Mouse (Mus musculus): ENCODE data around the gene Immp2l.
A peak's percentile ranks its signal among the peaks of the same experiment; 100 is the strongest.

Immp2l gene

DNA sequence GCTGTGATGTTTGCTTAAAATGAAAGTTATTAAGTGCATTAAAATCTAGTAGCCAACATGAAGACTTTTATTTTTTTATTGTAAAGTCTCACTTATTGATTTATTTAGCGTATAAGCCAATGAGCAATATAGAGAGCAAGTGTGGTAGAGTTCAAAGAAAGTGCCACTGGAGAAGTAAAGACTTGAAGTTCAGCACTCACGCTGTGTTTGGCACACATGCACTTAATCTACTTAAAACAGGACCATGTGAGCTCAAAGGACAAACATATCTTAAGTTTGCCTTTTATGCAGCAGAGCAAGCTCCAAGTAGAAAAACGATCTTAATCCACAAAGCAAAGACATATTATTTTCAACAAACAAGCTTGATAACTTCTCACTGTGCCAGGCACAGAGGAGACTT lies 533.9 kb downstream of the Immp2l start:
- DNase-seq: no peak

DNA sequence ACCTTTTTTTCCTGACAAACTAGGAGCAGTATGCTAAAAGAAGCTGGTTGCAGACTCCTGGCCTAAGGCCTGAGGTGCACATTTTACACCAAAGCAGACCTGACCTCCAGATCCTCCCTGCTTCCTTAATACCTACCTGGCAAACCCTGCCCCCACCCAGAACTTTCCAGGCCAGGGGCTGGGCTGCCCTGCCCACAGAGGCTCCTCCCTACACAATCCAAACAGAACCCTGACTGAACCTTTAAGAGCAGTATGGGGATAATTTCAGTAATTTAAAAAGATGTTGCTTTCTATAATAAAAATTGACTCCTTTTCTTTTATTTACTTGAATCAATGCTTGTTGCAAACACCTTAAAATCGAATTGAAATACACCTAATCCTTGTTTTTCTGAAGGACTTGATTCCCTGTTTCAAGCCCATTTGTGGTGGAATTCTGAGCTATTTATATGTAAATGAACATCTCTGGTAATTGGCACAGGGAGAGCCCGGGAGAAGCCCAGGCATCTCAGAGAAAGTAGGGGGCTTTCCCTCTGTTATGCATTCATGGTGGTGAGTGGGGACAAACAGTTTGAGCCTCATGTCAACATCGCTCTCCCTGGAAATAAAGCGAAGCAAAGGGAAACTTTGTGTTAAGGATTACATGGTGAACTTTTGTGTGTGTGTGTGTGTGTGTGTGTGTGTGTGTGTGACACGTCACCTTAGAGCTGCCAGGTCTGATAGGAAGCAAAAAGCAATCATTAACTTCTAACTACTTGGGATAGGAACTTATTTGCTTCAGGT lies 535.3 kb downstream of the Immp2l start:
- no peak for DNase-seq

DNA sequence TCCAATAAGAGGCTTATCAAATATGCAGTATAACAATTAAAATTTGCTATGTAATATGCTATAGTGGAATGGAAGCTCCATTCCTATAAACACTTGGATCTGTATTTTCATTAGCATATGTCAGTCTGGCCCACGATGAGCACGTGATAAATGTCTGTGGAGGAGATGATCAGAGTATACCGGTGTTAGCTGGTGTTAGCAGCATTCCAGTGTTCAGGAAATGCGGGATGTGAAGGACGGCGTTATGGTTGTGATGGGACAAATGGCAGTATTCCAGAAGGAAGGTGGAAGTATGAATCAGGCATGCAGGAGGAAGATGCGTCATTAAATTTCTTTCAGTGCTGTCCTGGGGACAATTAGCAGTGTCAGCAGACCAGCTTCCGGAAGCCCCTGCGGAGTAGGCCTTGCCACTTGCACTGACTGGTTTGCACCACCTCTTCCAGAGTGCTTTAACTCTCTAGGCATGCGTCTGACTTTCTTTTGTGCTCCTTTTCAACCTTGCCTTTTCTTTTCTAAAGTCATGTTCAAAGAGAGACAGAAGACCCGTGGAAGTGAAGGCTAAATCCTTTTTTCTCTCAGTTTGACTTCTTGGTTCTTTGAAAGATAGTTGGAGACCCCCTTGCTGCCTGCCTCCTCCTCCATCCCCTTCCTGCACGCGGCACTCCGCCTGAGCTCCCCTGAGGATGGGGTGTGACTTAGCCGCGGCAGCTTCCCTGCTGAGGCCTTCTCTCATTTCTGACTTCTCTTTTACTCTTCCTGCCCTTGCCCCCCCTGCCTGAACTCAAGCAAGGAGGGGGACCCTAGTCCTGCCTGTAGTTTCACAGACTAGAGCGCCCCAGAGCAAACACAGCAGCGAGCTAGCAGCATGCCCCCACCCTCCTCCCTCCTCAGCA lies 541.9 kb downstream of the Immp2l start:
- peak; percentile 23 for DNase-seq

DNA sequence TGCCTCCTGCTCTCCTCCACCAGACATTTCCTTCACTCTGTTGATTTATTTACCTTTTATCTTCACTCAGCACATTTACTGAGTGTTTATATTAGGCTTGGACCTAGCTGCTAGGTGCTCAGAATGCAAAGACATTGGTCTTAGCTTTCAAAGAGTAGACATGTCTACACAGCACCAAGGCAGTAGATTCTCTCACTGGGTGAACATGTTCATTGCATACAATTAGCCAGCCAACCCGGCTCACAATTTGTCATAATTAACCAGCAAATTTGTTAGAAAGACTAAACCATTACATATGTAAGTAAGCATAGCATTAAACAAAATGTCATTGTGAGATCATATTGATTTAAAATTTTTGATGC lies 542.5 kb downstream of the Immp2l start:
- no peak for DNase-seq

DNA sequence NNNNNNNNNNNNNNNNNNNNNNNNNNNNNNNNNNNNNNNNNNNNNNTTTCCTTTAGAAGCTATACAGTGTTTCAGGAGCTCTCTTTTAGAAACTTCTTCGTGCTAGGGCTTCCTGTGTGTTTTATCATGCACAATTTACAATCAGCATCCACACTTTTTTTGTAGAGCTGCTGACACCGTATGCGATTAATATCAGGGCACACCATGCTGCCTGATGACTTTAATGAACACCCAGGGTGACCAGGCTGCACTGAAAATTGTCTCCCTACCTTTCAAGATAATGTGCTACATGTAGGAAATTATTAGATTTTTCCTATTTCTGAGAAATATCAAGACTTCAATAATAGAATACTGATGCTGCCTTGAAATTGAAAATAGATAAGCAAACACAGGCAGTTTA lies 549.9 kb downstream of the Immp2l start:
- DNase-seq: peak; percentile 9

DNA sequence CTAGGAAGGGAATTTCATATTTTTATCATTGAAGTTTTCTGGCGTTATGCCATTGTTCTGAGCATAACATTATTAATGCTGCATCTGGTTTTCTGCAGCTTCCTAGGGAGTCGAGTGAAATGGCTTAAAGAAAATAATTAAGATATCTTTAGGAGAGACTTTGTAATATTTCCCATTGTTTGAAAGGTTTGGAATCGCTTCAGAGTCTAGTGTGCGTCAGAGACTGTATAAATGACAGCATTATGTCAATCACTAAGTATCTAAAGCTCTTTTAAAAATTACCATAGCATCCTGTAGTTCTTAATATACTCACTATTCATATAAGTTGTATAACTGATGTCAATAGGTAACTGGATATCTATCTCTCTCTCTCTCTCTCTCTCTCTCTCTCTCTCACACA lies 551.3 kb downstream of the Immp2l start:
- no peak for DNase-seq

- DNase-seq: no peak
These were observed 569.5 kb downstream of the Immp2l start for GRCm38 (mm10) chr12:41593401-41593800.

- no peak for DNase-seq
These were observed 570.1 kb downstream of the Immp2l start for GRCm38 (mm10) chr12:41594037-41594436.

DNA sequence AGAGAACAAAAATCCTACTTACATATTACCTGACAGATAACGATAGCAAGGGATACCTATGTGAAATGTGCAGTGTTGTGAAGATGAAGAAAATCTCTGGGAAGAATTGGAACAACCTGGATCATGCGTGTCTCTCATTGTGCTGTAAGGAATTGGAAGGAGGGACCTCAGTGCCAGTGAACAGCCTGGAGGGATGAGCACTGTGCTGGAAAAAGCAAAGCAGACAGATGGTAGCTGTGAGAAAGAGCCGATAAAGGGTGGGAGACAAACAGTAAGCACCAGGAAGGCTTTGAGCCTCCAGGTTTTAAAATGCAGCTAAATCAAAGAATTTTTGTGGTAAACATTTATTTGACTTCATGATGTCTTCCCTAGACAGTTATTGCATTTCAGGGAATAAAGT lies 591.4 kb downstream of the Immp2l start:
- DNase-seq: no peak

DNA sequence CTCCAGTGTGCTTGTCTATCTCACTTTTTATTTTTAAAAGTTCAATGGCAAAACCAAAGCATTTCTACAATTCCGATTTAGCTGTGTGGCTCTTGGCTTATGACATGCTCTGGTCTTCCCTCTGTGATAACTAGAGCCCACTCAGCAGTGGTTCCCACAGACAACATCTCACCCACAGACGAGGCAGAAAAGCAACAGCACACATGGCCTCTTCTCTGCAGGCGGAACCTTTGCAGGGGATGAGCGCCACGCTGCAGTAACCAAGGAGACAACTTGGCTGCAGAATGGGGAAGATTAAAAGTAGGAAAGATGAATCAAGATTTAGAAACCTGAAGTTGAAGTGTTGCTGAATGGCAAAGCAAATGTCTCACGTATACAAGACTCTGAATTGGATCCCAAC lies 597.5 kb downstream of the Immp2l start:
- DNase-seq: no peak

DNA sequence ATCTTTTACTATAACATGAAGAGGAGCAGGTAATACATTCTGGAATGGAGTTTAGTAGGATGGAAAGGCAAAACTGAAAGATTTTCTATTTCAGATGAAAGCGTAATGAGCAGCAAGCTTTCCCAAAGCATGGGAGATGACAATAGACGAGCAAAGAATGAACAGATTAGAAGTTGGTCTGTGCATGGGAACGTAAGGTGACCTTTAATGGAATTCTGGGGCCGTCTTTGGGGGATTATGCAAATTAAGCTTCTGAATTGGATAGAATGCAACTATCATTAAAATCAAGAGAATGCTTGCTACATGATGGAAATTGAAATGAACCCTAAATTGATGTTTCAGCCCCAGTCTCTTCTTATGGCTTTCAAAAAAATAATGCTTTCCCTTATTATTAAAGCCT lies 619.4 kb downstream of the Immp2l start:
- DNase-seq: no peak

DNA sequence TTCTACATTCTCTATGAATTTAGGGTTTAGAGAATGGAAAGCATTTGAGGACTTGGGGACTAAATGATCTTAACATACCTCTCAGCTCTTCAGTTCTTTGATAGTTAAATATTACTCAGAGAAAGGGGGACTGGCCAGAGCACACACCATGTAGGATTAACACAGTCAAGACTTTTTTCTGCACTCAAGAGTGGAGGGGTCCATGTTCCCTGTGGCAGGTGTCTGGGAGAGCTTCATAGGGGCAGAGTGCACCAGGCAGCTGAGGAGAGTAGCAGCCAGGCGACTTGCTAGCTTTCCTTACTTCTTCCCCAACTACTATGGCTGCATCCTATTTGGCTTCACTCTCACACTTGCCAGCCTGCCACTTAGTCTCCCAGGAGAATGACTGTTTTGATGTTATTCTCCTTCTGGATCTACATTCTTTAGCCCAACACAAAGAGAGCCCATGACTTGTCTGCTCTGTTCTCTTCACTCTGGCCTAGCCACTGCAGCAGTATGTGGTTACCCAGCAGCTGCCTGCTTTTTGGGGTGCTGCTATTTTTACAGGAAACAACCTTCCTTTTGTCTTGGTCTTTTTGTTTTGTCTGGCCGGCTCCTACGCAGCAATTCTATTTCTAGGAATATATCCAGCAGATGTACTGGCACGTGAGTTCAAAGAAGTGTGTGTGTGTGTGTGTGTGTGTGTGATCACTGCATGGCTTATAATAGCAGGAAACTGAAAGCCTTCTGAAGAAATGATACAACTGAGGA lies 621.1 kb downstream of the Immp2l start:
- no peak for DNase-seq

DNA sequence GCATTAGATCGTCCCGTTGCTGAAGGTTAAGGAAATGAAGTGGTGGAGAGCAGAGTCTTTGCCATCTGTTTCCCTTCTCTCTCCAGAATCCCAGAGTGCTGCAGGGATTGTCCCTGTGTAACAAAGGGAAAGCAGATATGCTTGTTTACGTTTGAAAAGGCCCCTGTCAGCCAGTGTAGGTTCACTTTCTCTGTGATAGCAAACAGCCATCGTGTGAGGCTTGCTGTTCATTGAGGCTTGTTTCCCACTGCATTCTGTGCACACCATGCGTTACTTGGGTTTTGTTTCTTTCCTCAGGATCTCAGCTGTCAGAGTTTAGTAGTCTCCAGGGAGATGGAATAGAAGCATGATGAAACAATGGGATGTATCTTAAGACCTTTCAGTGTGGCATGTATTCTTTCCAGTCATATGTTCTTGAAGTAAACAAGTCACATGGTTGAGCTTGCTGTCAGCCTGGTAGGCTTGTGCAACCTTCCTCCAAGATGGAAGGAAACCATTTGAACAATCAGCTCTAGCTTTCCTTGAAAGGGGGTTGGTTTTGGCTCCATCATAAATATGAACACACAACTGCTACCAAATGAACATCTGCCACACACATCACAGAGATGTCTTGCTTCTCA lies 623.2 kb downstream of the Immp2l start:
- DNase-seq: no peak

GRCm38 (mm10) chr12:41647675-41648074 lies 623.8 kb downstream of the Immp2l start:
- DNase-seq: no peak

- no peak for DNase-seq
These were observed 626.1 kb downstream of the Immp2l start for GRCm38 (mm10) chr12:41649826-41650541.

- no peak for DNase-seq
These were observed 644.4 kb downstream of the Immp2l start for GRCm38 (mm10) chr12:41668280-41668679.

- no peak for DNase-seq
These were observed 645.6 kb downstream of the Immp2l start for GRCm38 (mm10) chr12:41669481-41669880.

DNA sequence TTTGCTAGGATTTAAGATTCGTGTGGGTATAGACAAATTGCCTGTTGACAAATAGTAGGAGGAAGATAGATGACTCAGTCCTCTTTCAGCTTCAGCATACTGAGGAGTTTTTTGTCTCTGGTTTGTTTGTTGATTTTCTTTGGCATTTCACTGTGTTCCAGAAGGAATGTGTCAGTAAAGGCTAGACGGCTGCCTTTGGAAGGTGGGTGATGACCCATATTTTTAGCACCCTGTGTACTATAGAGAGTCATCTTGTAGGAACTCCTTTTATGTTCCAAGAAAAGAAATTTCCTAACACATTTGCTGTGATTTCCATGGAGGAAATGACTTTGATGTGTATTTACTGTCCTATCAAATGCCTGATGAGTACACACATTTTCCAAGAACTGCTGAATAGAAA lies 651.0 kb downstream of the Immp2l start:
- no peak for DNase-seq

GRCm38 (mm10) chr12:41680141-41680540 lies 656.3 kb downstream of the Immp2l start:
- DNase-seq: no peak

DNA sequence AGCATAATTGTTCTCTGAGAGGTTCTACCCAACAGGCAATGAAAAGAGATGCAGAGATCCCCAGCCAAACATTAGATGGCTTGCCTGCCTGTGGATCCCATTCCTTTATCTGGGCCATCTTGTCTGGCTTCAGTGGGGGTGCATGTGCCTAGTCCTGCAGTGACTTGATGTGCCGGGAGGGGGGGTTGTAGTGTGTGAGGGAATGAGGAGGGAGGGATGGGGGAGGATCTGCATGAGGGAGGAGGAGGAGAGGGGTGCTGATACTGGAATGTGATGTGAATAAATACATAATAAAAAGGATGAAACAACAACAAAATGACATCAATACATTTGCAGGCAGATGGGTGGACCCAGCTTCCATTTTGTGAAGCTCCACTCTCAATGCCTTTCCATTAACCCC lies 658.3 kb downstream of the Immp2l start:
- no peak for DNase-seq

DNA sequence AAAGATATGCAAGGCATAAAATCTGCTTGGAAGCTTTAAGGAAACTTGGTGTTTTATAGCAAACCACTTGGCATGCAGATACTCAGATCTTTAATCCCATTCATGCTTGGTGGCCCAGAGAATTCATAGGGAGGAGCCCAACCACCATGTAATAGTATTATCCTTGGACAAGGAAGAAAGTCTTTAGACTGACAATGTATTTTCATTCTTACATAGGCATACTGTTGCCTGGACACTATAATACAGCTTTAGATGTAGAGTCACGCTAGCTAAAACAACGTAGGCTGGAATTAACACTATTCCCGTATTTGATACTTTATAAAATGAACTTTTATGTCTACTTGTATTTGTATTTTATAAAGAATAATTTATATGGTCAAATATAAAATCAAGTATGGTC lies 665.9 kb downstream of the Immp2l start:
- DNase-seq: no peak

- DNase-seq: no peak
These were observed 686.7 kb downstream of the Immp2l start for GRCm38 (mm10) chr12:41710608-41711007.

Measured in liver (tissue).